Mouse (Mus musculus): ENCODE measurements around the gene Prss35.

The Prss35 gene

DNA sequence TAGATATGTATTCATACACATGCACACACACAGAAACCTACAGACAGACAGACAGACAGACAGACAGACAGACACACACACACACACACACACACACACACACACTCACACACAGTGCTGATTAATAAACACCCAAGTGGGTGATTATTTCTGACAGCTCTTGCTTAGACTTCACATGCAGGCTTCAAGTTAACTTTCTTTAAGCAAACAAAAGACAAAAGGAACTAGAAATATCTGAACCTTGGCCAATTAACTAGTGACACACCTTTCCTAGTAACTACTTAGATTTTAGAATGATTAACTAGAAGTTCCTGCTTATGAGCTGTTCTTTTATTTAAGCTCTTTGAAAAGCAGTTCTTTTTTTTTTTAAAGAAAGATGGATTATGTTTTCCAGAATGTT is 9.1 kb upstream of the Prss35 start:
- no peak for DNase-seq (ENCODE audit: low spot score in 2 of 2)

- DNase-seq (ENCODE audit: low spot score in 2 of 2), result no peak
Observed at GRCm38 (mm10) chr9:86734795-86735194, 8.7 kb upstream of the Prss35 start.

- no peak for DNase-seq (ENCODE audit: low spot score in 2 of 2)
Observed at GRCm38 (mm10) chr9:86736991-86737390, 6.5 kb upstream of the Prss35 start.

GRCm38 (mm10) chr9:86738067-86738466 is 5.4 kb upstream of the Prss35 start:
- no peak for DNase-seq (ENCODE audit: low spot score in 2 of 2)

GRCm38 (mm10) chr9:86738801-86739200 is 4.6 kb upstream of the Prss35 start:
- DNase-seq (ENCODE audit: low spot score in 2 of 2), result no peak

DNA sequence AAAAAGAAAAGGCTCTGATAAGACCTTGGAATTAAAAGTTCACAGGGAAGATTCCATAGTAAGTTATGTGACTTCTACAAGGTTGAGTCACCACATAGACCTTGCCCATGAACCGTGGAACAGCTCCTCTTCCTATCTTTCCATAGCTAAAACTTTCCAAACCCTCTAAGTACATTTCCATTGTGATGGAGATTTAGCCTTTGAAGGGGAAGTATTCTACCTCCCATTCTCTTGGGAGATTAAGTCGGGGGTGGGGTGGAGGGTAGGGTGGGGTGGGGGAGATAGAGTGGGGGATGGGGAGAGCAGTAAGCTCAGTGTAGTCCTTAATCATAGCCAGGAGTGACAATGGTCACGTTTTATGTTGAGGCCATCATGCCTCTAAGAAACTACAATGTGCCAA is 3.5 kb upstream of the Prss35 start:
- no peak for DNase-seq (ENCODE audit: low spot score in 2 of 2)

- DNase-seq (ENCODE audit: low spot score in 2 of 2), result no peak
Observed at GRCm38 (mm10) chr9:86744041-86744440, 592 bp downstream of the Prss35 start.

DNA sequence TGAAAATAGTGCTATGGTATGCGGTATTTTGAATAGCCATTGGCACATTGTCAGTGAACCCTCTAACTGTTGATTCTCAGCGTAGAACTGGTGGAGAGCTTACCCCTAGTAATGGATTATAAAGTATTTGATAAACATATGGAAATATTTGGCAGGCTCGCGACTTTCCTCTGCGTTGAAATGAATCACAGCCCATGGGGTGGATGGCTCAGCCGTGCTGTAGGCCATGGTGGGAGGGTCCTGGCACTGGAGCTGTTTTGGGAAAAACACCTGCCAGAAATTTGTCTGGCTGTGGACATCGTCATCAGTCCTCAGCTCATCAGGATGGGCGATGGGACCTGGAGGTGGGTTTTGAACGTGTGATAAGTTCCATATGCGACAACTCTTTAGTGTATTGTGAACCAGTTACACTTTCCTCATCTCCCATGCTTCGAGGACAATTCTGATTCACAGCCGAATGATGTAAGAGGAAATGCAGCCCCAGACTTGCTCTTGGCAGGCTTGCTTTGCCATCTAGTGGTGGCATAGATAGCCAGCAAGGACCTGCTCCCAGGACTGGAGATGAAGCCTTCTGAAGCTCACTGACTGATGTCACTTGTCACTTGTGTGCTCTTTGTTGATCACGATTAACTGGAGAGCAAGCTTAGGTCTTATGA is 2.6 kb downstream of the Prss35 start:
- DNase-seq (ENCODE audit: low spot score in 2 of 2), result no peak

- DNase-seq (ENCODE audit: low spot score in 2 of 2), result no peak
Observed at GRCm38 (mm10) chr9:86762477-86763376, 19.3 kb downstream of the Prss35 start.

- DNase-seq (ENCODE audit: low spot score in 2 of 2), result no peak
Observed at GRCm38 (mm10) chr9:86764002-86764401, 20.6 kb downstream of the Prss35 start.

- DNase-seq (ENCODE audit: low spot score in 2 of 2), result no peak
Observed at GRCm38 (mm10) chr9:86766991-86767390, 23.5 kb downstream of the Prss35 start.

DNA sequence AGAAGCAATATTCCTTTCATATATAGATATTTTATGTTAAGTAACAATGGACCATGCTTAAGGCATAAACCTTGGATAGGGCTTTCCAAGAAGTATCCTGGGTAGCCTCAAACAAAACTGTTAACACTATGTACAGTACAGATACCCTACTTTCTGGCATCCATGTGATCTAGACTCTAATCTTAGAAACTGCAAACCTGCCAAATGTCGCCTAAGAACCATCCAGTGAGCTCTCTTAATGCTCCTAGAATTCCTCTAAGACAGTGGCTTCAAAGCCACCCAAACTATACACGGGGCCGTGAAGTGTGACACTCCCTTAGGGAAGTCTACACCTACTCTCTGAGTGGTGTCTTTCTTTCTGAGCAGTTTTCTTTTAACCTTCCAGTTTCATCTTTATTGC is 29.4 kb downstream of the Prss35 start:
- DNase-seq (ENCODE audit: low spot score in 2 of 2), result no peak

- no peak for DNase-seq (ENCODE audit: low spot score in 2 of 2)
Observed at GRCm38 (mm10) chr9:86773996-86774395, 30.5 kb downstream of the Prss35 start.

- DNase-seq (ENCODE audit: low spot score in 2 of 2), result no peak
Observed at GRCm38 (mm10) chr9:86775374-86775773, 31.9 kb downstream of the Prss35 start.

DNA sequence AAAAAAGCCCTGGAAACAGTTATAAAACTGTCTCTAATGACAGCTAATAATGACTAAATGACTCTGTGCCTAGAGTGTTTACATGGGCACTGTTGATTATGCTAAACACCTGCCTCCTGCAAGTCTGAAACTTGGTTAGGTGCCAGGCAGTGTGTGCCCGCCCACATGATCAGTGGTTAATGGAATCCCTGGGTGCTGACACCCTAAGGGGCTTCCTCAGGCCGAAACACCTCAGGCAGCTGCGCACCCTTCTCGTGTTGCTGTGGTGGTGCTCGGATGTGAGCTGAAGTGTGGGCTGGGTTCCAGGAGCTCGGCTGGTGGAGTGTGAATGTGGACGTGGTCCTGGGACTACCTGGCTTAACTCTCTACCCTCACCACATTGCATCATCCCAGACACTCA is 33.9 kb downstream of the Prss35 start:
- DNase-seq (ENCODE audit: low spot score in 2 of 2), result no peak

GRCm38 (mm10) chr9:86778212-86778611 is 34.8 kb downstream of the Prss35 start:
- DNase-seq (ENCODE audit: low spot score in 2 of 2), result no peak

DNA sequence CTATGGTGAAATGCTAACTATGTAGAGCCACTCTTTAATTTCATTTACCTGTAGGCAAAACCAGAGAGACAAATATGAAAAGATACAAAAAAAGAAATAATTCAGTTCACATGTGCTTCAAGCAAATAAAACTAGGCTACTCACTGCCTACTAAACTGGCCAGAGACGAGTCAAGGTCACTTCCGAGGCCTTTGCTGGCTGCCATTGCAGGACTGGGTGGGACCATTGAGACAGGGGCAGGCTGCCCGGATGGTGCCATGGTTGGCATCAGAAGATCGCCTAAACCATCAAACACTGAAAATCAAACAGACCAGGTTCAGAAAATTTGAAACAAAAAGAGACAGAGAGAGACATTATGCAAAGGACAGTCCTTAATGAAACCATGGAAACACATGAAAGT is 38.0 kb downstream of the Prss35 start:
- DNase-seq (ENCODE audit: low spot score in 2 of 2), result no peak

DNA sequence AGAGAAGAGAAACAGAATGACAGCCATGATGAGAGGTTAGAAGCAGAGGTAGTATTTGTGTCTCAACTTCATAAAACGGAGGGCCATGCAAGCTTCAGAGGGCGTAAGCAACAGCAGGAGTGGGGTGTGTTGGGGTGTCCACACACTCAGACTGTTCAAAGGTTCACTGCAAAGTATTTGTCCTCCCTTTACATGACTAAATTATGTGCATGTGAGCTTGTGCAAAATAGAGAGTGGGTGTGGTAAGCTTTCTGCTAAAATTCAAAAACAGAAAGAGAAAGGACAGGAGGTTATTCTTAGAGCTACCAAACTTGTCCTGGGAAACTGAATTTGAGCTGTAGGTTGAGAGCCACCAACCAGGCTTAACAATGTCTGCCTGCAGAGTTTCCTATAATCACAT is 39.4 kb downstream of the Prss35 start:
- DNase-seq (ENCODE audit: low spot score in 2 of 2), result no peak

DNA sequence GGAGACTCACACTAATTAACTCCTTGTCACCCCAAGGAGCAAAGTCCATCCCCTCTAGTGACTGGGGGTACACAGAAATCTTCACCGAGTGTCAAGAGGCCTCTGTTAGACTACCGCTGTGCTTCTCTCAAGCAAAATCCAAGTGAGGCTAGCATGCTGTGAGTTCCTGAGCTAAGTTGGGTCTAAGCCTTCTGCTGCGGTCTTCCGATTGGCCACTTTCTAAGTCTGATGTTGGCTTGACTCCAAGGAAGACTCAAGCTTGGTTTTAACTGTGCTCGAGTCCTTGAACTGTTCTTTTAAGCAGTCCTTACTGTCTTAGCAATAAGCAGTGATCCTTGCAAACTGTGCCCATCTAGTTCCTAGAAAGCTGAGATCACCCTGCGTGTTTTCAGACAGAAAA is 45.7 kb downstream of the Prss35 start:
- no peak for DNase-seq (ENCODE audit: low spot score in 2 of 2)

- no peak for DNase-seq (ENCODE audit: low spot score in 2 of 2)
Observed at GRCm38 (mm10) chr9:86791927-86792326, 48.5 kb downstream of the Prss35 start.

DNA sequence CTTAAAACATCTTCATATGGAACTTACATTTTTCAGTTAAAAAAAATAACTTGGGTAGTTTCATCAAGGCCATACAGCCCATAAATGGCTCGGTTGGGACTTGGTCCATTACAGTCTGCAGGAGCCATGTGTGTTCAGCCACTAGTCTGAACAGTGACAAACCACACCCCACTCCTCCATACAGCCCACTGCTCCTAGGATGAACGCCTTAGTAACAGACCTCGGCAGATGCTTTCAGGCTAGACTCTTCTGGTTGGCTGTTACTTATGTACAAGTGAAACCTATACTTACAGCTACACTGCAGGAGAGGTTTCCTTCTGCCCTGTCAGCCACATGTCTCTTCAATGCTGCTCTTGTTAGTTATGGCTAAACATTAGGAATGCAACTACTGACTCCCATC is 51.8 kb downstream of the Prss35 start:
- DNase-seq (ENCODE audit: low spot score in 2 of 2), result no peak

DNA sequence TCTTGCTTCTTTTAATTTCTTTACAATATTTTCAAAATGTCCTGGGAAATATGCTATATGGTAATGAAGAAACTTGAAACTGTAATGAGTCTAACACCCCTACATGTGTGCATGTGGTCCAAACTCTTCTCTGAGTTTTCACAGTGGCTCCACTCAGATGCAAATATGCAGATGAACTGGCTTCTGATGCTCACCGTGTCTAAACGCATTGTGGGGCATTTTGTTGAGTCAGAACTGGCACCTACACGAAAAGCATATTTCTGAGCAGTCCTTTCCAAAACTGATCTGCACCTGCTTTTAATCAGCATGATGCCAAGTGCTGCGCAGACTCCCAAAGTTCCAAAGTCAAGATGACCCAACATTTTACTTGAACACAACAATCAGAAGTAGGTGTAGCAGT is 54.1 kb downstream of the Prss35 start:
- no peak for DNase-seq (ENCODE audit: low spot score in 2 of 2)

DNA sequence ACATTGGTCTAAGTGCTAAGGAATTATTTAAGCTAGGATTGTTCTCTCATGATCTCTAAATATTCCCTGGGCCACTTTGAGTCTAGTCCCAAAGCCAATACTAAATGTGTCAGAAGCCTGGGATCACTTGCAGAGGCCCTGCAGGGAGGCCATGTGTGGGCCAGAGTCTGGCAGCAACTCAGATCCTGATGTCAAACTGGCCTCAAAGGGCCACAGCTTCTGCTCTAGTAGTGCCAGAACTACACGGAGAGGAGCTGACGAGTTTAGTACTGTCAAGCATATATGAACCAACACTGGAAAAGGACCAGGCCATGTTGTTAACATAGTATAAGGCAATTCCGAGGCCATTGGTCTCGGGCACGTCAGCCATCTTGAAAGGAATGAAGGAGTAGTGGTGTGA is 54.7 kb downstream of the Prss35 start:
- DNase-seq (ENCODE audit: low spot score in 2 of 2), result no peak

Data from spleen, postnatal 36 days (tissue).